Mouse (Mus musculus): ENCODE results near the gene Rnf223.
A peak's percentile ranks its signal among the peaks of the same experiment; 100 is the strongest.

The Rnf223 gene

DNA sequence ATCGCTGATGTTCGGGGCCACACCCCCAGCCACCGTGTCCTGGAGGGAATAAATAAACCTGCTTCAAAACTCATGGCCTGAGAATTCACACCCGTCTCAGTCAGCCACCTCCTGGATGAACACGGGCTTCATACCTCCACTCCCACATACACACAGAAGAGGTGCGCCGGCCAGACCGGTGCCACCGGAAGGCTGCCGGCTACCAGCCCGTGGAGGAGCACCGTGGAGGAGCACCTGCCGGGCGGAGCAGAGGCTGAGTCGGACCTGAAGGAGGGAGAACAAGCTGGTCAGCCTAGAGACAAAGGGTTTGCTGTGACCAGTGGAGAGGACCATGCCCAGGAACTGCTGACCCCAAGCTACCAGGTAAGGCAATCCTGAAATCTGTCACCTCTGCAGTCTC, at the start of gene Rnf223:
Gene Rnf223, plus strand, starts transcription at position 78 of the 400 bp plus-strand sequence.
- no peak for DNase-seq (ENCODE audit: low read depth, low spot score)

GRCm38 (mm10) chr4:156082621-156083234, 47.6 kb upstream of the Rnf223 start:
- DNase-seq (ENCODE audit: low read depth, low spot score): no peak

GRCm38 (mm10) chr4:156083348-156083747, 47.0 kb upstream of the Rnf223 start:
- peak; percentile 5 for DNase-seq (ENCODE audit: low read depth, low spot score)

GRCm38 (mm10) chr4:156084096-156084879, 46.0 kb upstream of the Rnf223 start:
- no peak for DNase-seq (ENCODE audit: low read depth, low spot score)

DNA sequence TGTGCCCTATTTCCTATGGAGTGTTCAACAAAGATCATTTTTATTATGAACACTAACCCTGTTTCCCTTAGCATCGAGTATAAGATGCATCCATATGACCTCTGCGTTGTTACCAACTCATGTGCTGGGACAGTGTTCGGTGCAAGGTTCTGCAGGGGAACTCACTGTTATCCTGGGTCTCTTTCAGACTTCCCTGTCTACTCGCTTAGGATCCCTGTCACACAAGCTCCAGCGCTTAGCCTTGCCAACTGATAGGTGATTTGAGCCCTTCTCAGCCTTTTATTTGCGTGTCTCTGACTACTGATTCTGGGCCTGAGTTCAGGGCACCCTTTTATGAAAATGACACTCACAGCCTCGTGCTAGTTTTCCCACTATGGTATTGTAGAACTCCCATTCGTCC, 45.1 kb upstream of the Rnf223 start:
- DNase-seq (ENCODE audit: low read depth, low spot score): no peak

DNA sequence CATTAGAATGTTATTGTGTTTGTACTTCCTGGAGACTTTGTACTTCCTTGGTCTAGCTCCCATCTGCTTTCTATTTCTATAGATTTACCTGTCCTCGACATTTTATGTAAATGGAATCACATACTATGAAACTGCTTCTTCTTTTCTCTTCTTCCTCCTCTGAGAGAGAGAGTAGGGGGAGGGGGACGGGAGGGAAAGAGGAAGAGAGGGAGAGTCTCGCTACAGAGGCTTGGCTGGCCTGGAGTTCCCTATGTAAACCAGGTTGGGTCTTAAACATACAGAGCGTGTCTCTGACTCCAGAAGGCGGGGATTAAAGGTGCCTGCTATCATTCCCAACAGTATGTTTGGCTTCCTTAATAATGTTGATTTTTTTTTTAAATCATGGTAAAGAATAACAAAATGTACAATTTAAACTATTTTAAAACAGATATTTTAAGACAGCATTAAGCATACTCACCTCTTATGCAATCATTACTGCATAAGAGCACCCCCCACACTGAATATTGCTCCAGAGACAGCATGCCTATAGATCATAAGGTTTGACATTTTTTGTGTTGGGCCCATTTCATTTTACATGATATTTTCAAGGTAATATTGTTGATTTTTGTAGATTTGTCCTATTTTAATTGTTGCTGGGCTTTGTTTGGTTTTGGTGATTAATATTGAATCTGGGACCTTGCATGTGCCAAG, 42.8 kb upstream of the Rnf223 start:
- DNase-seq (ENCODE audit: low read depth, low spot score): no peak

GRCm38 (mm10) chr4:156091236-156091635, 39.1 kb upstream of the Rnf223 start:
- DNase-seq (ENCODE audit: low read depth, low spot score): no peak

GRCm38 (mm10) chr4:156092765-156093164, 37.5 kb upstream of the Rnf223 start:
- DNase-seq (ENCODE audit: low read depth, low spot score): no peak

GRCm38 (mm10) chr4:156093758-156094157, 36.6 kb upstream of the Rnf223 start:
- DNase-seq (ENCODE audit: low read depth, low spot score): no peak

DNA sequence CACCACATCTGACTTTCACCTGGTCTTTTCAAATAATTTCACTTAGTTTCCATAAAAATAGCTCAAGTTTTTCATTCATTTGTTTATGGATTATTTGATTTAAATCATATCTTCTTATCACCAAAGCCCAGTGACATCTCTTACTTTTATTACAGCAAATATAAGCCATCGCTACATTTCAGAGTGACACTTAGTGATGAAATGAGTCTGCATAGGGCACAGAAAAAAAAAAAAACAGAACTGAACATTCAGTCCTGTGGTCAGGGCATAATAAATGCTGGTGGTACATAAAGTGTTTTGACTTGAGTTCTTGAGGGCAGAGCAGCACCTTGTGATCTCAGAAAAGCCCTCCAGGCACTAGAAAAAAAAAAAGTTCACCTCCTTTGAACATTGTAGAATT, 34.1 kb upstream of the Rnf223 start:
- DNase-seq (ENCODE audit: low read depth, low spot score): no peak

- DNase-seq (ENCODE audit: low read depth, low spot score): no peak
Observed at GRCm38 (mm10) chr4:156097770-156098366, 32.4 kb upstream of the Rnf223 start.

DNA sequence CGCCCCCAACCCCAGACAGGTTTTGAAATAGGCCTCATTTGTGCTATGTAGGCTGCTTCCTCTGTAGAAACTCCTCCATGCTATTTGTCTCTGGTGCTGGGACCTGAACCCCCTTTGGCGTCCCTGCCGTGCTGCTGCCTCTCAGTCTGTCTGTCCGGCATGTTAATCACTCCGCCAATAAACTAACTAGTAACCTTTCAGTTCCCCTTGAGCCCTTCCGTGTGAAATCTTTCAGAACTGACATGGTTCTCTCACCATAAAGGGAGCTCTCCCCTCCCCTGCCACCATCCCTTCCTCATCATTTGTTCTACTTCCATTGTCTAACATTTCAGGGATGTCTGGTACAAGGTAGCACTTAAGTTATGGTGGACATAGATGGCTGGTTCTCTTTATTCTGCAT, 30.9 kb upstream of the Rnf223 start:
- no peak for DNase-seq (ENCODE audit: low read depth, low spot score)

DNA sequence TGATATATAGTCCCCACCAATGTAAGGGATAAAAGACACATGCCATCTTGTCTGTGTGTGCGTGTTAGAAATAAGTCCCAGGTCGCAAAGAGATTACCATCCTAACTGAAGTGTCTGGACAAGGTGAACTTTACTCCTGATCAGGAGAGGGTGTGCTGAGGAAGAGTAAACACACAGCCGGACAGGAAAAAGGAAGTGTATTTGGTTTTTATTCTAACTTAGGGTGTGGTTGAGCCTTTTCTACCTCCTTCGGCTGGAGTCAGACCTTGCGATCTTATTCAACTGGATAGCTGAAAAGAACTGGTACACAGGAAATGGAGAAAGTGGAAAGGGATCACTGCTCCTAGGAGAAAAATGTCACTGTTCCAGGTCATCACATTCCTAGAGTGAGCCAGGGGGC, 29.8 kb upstream of the Rnf223 start:
- no peak for DNase-seq (ENCODE audit: low read depth, low spot score)

- peak; percentile 8 for DNase-seq (ENCODE audit: low read depth, low spot score)
Observed at GRCm38 (mm10) chr4:156101481-156101903, 28.8 kb upstream of the Rnf223 start.

DNA sequence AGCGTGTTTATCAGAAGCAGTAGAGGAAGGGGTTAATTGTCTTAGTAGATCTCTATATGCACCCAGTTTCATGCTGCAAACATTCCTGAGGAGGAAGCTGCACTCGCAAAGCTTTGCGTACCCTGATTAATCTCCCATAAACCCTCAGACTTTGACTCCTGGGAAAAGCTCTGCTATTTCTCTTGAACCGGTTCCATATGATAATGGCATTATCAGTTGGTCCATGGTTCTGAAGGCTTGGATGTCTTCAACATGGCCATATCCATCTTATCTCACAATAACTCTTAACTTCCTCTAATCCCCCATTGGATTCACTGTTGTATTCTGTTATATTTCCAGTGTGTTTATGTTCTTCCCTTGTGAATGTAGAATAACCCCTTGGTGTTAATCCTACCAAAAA, 27.0 kb upstream of the Rnf223 start:
- no peak for DNase-seq (ENCODE audit: low read depth, low spot score)

DNA sequence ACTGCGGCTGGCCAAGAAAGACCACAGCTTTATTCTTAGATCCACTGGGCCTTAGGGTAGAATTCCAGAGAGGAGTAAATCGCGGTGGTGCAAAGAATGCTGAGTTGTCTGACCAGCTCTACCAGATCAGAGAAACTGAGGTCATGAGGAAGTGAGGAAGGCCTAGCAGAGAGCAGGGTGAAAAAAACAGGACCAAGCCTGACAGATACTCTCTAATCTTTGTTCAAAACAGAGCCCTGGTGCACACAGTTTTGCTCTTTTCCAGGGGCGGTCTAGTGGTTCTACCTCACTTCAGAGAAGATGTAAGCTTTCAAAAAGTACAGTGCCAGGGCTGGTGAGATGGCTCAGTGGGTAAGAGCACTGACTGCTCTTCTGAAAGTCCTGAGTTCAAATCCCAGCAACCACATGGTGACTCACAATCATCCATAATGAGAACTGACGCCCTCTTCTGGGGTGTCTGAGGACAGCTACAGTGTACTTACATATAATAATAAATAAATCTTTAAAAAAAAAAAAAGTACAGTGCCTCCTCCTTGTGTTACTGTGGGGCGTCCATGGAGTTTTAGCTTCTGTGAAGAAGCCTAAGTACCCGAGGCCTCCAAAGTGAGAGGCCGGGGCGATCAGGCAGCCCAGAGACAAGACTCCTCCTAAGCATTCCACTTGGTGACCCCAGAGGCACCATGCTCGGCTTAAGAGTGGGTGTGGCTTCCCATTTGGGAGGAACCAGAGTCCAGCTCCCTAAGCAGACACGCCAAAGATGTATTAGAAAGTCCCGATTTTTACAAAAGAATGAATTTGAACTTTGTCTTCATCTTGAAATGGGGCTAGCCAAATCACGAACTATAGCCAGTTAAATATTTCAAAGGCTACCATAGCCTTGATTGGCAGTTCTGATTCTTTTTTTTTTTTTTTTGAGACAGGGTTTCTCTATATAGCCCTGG, 21.4 kb upstream of the Rnf223 start:
- DNase-seq (ENCODE audit: low read depth, low spot score): peak; percentile 79

- DNase-seq (ENCODE audit: low read depth, low spot score): peak; percentile 99
Observed at GRCm38 (mm10) chr4:156109570-156110331, 20.6 kb upstream of the Rnf223 start, which contains the start of gene 9430015G10Rik. Gene 9430015G10Rik (plus strand): TSS chr4:156109982.

- no peak for DNase-seq (ENCODE audit: low read depth, low spot score)
Observed at GRCm38 (mm10) chr4:156124077-156124476, 6.2 kb upstream of the Rnf223 start.

GRCm38 (mm10) chr4:156125393-156125792, 4.9 kb upstream of the Rnf223 start:
- DNase-seq (ENCODE audit: low read depth, low spot score): no peak

DNA sequence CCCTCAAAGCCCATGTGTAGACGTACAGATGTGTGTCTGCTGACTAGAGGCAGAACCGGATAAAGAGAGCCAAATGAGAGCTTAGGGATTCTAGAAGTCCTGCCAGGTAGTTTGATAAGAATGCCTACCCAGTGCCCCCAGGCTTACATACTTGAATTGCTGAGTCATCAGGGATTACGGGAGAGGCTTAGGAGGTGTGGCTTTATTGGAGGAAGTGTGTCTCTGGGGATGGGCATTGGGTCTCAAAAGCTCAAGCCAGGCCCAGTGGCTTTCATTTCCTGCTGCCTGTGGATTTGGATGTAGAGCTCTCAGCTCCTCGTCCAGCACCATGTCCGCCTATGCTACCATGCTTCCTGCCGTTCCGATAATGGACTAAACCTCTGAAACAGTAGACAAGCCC, 3.5 kb upstream of the Rnf223 start:
- peak; percentile 81 for DNase-seq (ENCODE audit: low read depth, low spot score)

Data from 3T3-L1 (cell line).